Mouse (Mus musculus): Measurements from ENCODE around the gene Pmpcb. TPM values are rescaled to one million over a fixed set of nuclear protein-coding genes. Genes with fewer than 3 reads are reported as not detected.

Gene Pmpcb
- polyA plus RNA-seq, 1 experiment: 19.0 TPM

GRCm38 (mm10) chr5:21743606-21744005 lies 6.7 kb downstream of the Pmpcb start:
- H3K36me3 ChIP-seq (replicated peaks; ENCODE audit: low read length): peaks cover 95% of the 10 kb centered on the region

GRCm38 (mm10) chr5:21744651-21745050 lies 7.7 kb downstream of the Pmpcb start:
- Histone ChIP-seq H3K27me3 (replicated peaks) (no peaks in the 10 kb centered on the region), H3K36me3 (replicated peaks; ENCODE audit: low read length) (peaks cover 95% of the 10 kb centered on the region), H3K4me1 (no peaks in the 10 kb centered on the region; the same call in 1 of the 2 replicates), H3K4me3 (replicated peaks) (no peak overlapping the region), H3K9me3 (no peaks in the 10 kb centered on the region)
- no peak for TF ChIP-seq GATA1 (IDR thresholded peaks at IDR 0.05; ENCODE audit: borderline replicate concordance, low read length)

More at GRCm38 (mm10) chr5:21743606-21744005, 6.7 kb downstream of the Pmpcb start:
- no peaks in the 10 kb centered on the region for H3K27me3 ChIP-seq (replicated peaks)
- H3K9me3 ChIP-seq: no peaks in the 10 kb centered on the region
- H3K4me3 ChIP-seq (replicated peaks): no peak overlapping the region
- peaks cover 2% of the 10 kb centered on the region for H3K4me1 ChIP-seq
- TF ChIP-seq FLI1 (IDR thresholded peaks at IDR 0.05; ENCODE audit: low read length) (no peak), GATA1 (IDR thresholded peaks at IDR 0.05; ENCODE audit: borderline replicate concordance, low read length) (no peak)

GRCm38 (mm10) chr5:21745966-21746365 lies 9.0 kb downstream of the Pmpcb start:
- Histone ChIP-seq H3K27me3 (replicated peaks) (no peaks in the 10 kb centered on the region), H3K9me3 (no peaks in the 10 kb centered on the region), H3K4me3 (replicated peaks) (no peak overlapping the region), H3K4me1 (no peaks in the 10 kb centered on the region; the same call in 1 of the 2 replicates), H3K36me3 (replicated peaks; ENCODE audit: low read length) (peaks cover 93% of the 10 kb centered on the region)
- no peak for TF ChIP-seq FLI1 (IDR thresholded peaks at IDR 0.05; ENCODE audit: low read length)
- no peak for TF ChIP-seq GATA1 (IDR thresholded peaks at IDR 0.05; ENCODE audit: borderline replicate concordance, low read length)

GRCm38 (mm10) chr5:21768506-21768905 lies 31.6 kb downstream of the Pmpcb start:
- Histone ChIP-seq H3K27me3 (replicated peaks) (no peaks in the 10 kb centered on the region), H3K9me3 (no peaks in the 10 kb centered on the region), H3K4me1 (no peaks in the 10 kb centered on the region), H3K36me3 (replicated peaks; ENCODE audit: low read length) (peaks cover 76% of the 10 kb centered on the region), H3K4me3 (replicated peaks) (no peak overlapping the region)
- TF ChIP-seq GATA1 (IDR thresholded peaks at IDR 0.05; ENCODE audit: borderline replicate concordance, low read length) (no peak), FLI1 (IDR thresholded peaks at IDR 0.05; ENCODE audit: low read length) (no peak)

- H3K9me3 ChIP-seq: no peaks in the 10 kb centered on the region
Measured at GRCm38 (mm10) chr5:21769841-21770240, 32.9 kb downstream of the Pmpcb start.

GRCm38 (mm10) chr5:21776491-21776890 lies 39.5 kb downstream of the Pmpcb start:
- H3K27me3 ChIP-seq (replicated peaks): no peaks in the 10 kb centered on the region
- no peaks in the 10 kb centered on the region for H3K4me1 ChIP-seq
- no peaks in the 10 kb centered on the region for H3K9me3 ChIP-seq
- H3K36me3 ChIP-seq (replicated peaks; ENCODE audit: low read length): peaks cover 78% of the 10 kb centered on the region
- no peak overlapping the region for H3K4me3 ChIP-seq (replicated peaks)
- TF ChIP-seq FLI1 (IDR thresholded peaks at IDR 0.05; ENCODE audit: low read length) (no peak), GATA1 (IDR thresholded peaks at IDR 0.05; ENCODE audit: borderline replicate concordance, low read length) (no peak)

More at GRCm38 (mm10) chr5:21769841-21770240, 32.9 kb downstream of the Pmpcb start:
- Histone ChIP-seq H3K36me3 (replicated peaks; ENCODE audit: low read length) (peaks cover 76% of the 10 kb centered on the region), H3K27me3 (replicated peaks) (no peaks in the 10 kb centered on the region), H3K4me3 (replicated peaks) (no peak overlapping the region), H3K4me1 (no peaks in the 10 kb centered on the region)
- TF ChIP-seq FLI1 (IDR thresholded peaks at IDR 0.05; ENCODE audit: low read length) (no peak), GATA1 (IDR thresholded peaks at IDR 0.05; ENCODE audit: borderline replicate concordance, low read length) (no peak)

GRCm38 (mm10) chr5:21784161-21785052 lies 47.5 kb downstream of the Pmpcb start:
- peaks cover 50% of the 10 kb centered on the region for H3K36me3 ChIP-seq (replicated peaks; ENCODE audit: low read length)

GRCm38 (mm10) chr5:21785053-21785452 lies 48.1 kb downstream of the Pmpcb start, which contains the start of the genes Dnajc2 and Psmc2:
Dnajc2 (minus strand) TSS chr5:21785251.
Psmc2 (plus strand) TSS chr5:21785283.
- no peak for TF ChIP-seq FLI1 (IDR thresholded peaks at IDR 0.05; ENCODE audit: low read length)
- no peaks in the 10 kb centered on the region for H3K27me3 ChIP-seq (replicated peaks)
- H3K9me3 ChIP-seq: no peaks in the 10 kb centered on the region
- peaks cover 47% of the 10 kb centered on the region for H3K36me3 ChIP-seq (replicated peaks; ENCODE audit: low read length)
- H3K4me1 ChIP-seq: peaks cover 30% of the 10 kb centered on the region
- peak within 1 kb of the TSS; percentile 99 for H3K4me3 ChIP-seq (replicated peaks)

More at GRCm38 (mm10) chr5:21784161-21785052, 47.5 kb downstream of the Pmpcb start:
- Histone ChIP-seq H3K4me3 (replicated peaks) (peak overlapping the region; percentile 99), H3K9me3 (no peaks in the 10 kb centered on the region), H3K4me1 (peaks cover 24% of the 10 kb centered on the region), H3K27me3 (replicated peaks) (no peaks in the 10 kb centered on the region)
- no peak for TF ChIP-seq FLI1 (IDR thresholded peaks at IDR 0.05; ENCODE audit: low read length)
- no peak for TF ChIP-seq GATA1 (IDR thresholded peaks at IDR 0.05; ENCODE audit: borderline replicate concordance, low read length)

- peaks cover 33% of the 10 kb centered on the region for H3K4me1 ChIP-seq
- no peaks in the 10 kb centered on the region for H3K9me3 ChIP-seq
- peaks cover 43% of the 10 kb centered on the region for H3K36me3 ChIP-seq (replicated peaks; ENCODE audit: low read length)
- peak overlapping the region; percentile 99 for H3K4me3 ChIP-seq (replicated peaks)
- no peaks in the 10 kb centered on the region for H3K27me3 ChIP-seq (replicated peaks)
- no peak for TF ChIP-seq FLI1 (IDR thresholded peaks at IDR 0.05; ENCODE audit: low read length)
- no peak for TF ChIP-seq GATA1 (IDR thresholded peaks at IDR 0.05; ENCODE audit: borderline replicate concordance, low read length)
Measured at GRCm38 (mm10) chr5:21785776-21786175, 48.8 kb downstream of the Pmpcb start.

Data from megakaryocyte, embryonic 14.5 days (primary cell).